Mouse (Mus musculus): ENCODE measurements around the gene Kcnh2. TPM values are rescaled to one million over a fixed set of nuclear protein-coding genes. Genes with fewer than 3 reads are reported as not detected.

Kcnh2 gene
- total and polyA plus RNA-seq, 3 experiments, result 1.8 to 6.8 TPM; not detected in 1

DNA sequence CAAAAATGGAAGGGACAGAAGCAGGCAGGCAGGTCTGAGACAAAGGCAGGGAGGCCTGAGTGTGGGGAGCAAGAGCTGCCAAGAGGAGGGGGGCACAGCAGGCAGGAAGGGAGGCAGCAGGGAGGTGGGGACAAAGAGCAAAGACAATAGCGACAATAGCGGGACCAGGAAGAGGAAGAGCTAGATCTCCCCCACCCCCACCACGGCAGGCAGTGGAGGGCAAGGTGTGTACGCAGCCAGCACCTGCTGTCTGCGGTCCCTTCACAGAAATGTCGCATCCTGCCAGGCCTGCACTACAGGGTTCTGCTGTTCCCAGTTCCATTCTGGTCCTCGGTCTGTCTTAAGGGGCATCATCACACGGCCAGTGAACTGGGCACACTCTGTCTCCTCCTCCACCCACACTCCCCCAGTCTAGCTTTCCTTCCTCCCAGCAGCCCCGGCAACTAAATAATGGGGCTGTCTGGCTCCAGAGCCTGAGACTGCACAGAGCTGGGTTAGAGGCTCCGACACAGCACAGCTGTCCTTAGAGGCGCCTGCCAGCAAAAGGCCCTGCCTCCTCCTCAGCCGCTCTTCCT, 6.8 kb downstream of the Kcnh2 start (continued):
- no peak for TF ChIP-seq UBTF (IDR thresholded peaks at IDR 0.05; ENCODE audit: borderline replicate concordance, insufficient read depth, low read depth, low read length)
- no peak for TF ChIP-seq JUND (IDR thresholded peaks at IDR 0.05; ENCODE audit: low read depth, low read length)
- peak; percentile 82; the same call in 1 of the 2 replicates for TF ChIP-seq TBP (IDR thresholded peaks at IDR 0.05; ENCODE audit: low read depth, low read length)

DNA sequence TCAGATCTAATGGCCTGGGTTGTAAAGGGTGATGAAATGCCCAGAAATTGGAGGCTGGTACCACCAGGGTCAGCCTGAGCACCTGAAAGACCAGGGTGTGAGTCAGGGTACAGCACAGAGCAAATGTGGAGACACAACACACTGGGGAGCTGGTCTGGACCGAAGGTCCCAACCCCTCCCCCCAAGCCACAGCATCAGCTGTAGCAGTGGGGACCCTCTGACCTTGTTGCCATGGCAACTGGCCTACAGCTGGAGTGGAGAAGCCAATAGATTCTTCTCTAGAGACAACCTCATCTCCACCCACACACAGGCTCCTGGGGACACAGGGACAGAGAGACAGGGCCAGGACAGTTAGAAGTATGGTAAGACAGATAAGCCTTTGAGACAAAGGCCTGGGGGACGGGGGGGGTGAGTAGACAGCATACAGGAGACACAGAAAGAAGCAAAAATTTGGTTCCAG, 7.4 kb downstream of the Kcnh2 start:
- H3K9ac ChIP-seq (ENCODE audit: control insufficient read depth, low read depth, low read length, poor library complexity, severe bottlenecking), result peak overlapping the region; percentile 73
- no peaks in the 10 kb centered on the region for H3K9me3 ChIP-seq (replicated peaks; ENCODE audit: insufficient read depth, low read length)
- H3K36me3 ChIP-seq (ENCODE audit: control insufficient read depth in 1 of 2, insufficient read depth in 2 of 2, low read length in 2 of 2), result peaks cover 0 to 36% of the 10 kb centered on the region in 2 experiments; a peak in 2 of 4 replicates
- peak overlapping the region; percentile 97 for H3K27ac ChIP-seq (ENCODE audit: control insufficient read depth, low read depth, low read length)
- no peaks in the 10 kb centered on the region; the same call in 1 of the 2 replicates for H3K79me2 ChIP-seq (ENCODE audit: control insufficient read depth, insufficient read depth, low read length, poor library complexity)
- DNase-seq (ENCODE audit: low read depth, low spot score), result peak; percentile 97
- peak overlapping the region; percentile 50 to 58 for H3K4me3 ChIP-seq (ENCODE audit: control insufficient read depth in 1 of 2, insufficient read depth in 1 of 2, low read depth in 2 of 2, low read length in 2 of 2)
- H3K4me1 ChIP-seq (ENCODE audit: control insufficient read depth in 1 of 2, insufficient read depth in 2 of 2, low read length in 2 of 2), result peaks cover 36 to 56% of the 10 kb centered on the region in 2 experiments
- TF ChIP-seq ETS1 (IDR thresholded peaks at IDR 0.05; ENCODE audit: low read depth, low read length) (peak; percentile 97), RCOR1 (IDR thresholded peaks at IDR 0.05; ENCODE audit: low read depth, low read length) (peak; percentile 64), POLR2AphosphoS5 (IDR thresholded peaks at IDR 0.05; ENCODE audit: borderline replicate concordance, low read depth, low read length) (no peak), POLR2A (IDR thresholded peaks at IDR 0.05; ENCODE audit: control insufficient read depth in 1 of 2, insufficient read depth in 1 of 2, low read depth in 1 of 2, low read length in 2 of 2, poor library complexity in 1 of 2) (no peak), MXI1 (IDR thresholded peaks at IDR 0.05; ENCODE audit: low read depth, low read length) (peak; percentile 78), EP300 (IDR thresholded peaks at IDR 0.05; ENCODE audit: low read depth in 1 of 2, low read length in 2 of 2) (peak; percentile 90 to 97), MYB (IDR thresholded peaks at IDR 0.05; ENCODE audit: low read depth, low read length) (peak; percentile 86), NRF1 (IDR thresholded peaks at IDR 0.05; ENCODE audit: insufficient read depth, low read depth, low read length, poor library complexity, severe bottlenecking) (no peak), TCF12 (IDR thresholded peaks at IDR 0.05; ENCODE audit: low read depth, low read length) (peak; percentile 92), SIN3A (IDR thresholded peaks at IDR 0.05; ENCODE audit: low read length) (peak; percentile 98), CHD2 (IDR thresholded peaks at IDR 0.05; ENCODE audit: low read length) (peak; percentile 83), TAL1 (IDR thresholded peaks at IDR 0.05; ENCODE audit: low read length) (peak; percentile 78), HCFC1 (IDR thresholded peaks at IDR 0.05; ENCODE audit: low read depth, low read length) (no peak), GATA1 (IDR thresholded peaks at IDR 0.05; ENCODE audit: low read depth, low read length) (peak; percentile 89), POLR2AphosphoS2 (IDR thresholded peaks at IDR 0.05; ENCODE audit: low read length) (0 out of 2 replicates have a peak, but pooled peaks have one; percentile 46), RAD21 (IDR thresholded peaks at IDR 0.05; ENCODE audit: low read depth, low read length) (no peak)
- H3K27me3 ChIP-seq (ENCODE audit: control insufficient read depth in 1 of 2, insufficient read depth in 2 of 2, low read length in 2 of 2), result no peaks in the 10 kb centered on the region
